Mouse (Mus musculus) megakaryocyte, embryonic 14.5 days (primary cell): ENCODE results near the gene Plce1.

Experiments
- FLI1 ChIP-seq: IDR thresholded peaks from 2 replicates; pipeline ENCODE4 v1.6.1; 2012; ENCODE audit warnings: low read length, inconsistent platforms, mixed read lengths
- GATA1 ChIP-seq: IDR thresholded peaks from 3 replicates; pipeline ENCODE4 v1.6.1; 2012; ENCODE audit warnings: mixed read lengths, low read length, inconsistent platforms, borderline replicate concordance

- TF ChIP-seq GATA1 (no peak), FLI1 (no peak)
These were observed 208.0 kb downstream of the Plce1 start for GRCm38 (mm10) chr19:38688741-38689507.
